Mouse (Mus musculus) small intestine, adult 2 months (tissue): Measurements from ENCODE around the gene Tmeff1.

ENCODE experiments used
- CTCF ChIP-seq: fragments of 200-500 bp; IDR thresholded peaks from 2 replicates; pipeline ENCODE4 v1.5.1; 2012; ENCODE audit warnings: low read depth, mild to moderate bottlenecking, control low read depth, inconsistent platforms, low read length, moderate library complexity, mixed read lengths; ENCODE audit not compliant: insufficient replicate concordance, insufficient read length; ENCODE audit errors: extremely low read depth
- POLR2A ChIP-seq: fragments of 200-500 bp; IDR thresholded peaks from 2 replicates; pipeline ENCODE4 v1.6.1; 2012; ENCODE audit warnings: low read depth, mild to moderate bottlenecking, control low read depth, inconsistent platforms, low read length, moderate library complexity

DNA sequence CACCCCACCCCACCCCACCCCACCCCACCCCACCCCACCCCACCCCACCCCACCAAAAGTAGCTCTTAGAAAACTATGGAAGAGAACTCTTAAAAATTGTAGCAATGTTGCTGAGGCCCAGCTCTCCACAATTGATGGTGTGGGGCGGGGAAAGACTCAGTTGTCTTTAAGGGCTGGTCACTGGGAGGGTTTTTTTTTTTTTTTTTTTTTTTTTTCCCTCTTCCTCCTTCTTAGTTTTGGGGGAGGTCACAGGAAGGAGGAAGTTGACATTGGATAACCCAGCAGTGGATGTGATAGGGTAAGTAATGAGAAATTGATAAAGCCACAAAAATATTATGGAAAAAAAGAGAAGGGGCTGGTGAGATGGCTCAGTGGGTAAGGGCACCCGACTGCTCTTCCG lies 111.7 kb downstream of the Tmeff1 start:
- TF ChIP-seq CTCF, result no peak
- no peak for TF ChIP-seq POLR2A
